Mouse (Mus musculus) embryonic facial prominence, embryonic 15.5 days (tissue): ENCODE data around the gene Trim24. TPM values are rescaled to one million over a fixed set of nuclear protein-coding genes. Genes with fewer than 3 reads are reported as not detected.

Source experiments
- ATAC-seq: fragments of 200-750 bp; cut with Nextera tagmentation; 2 replicates; pipeline ENCODE4 v1.8.0; 2017; ENCODE audit warnings: low read depth, moderate TSS enrichment; ENCODE audit not compliant: insufficient number of reproducible peaks, low FRiP score, low TSS enrichment
- H3K27ac ChIP-seq: fragments of 300-500 bp; sonication (generic); replicated peaks from 2 replicates; pipeline ENCODE4 v1.5.1; 2015; ENCODE audit warnings: mild to moderate bottlenecking, inconsistent platforms
- H3K27me3 ChIP-seq: fragments of 300-500 bp; sonication (generic); 2 replicates; pipeline ENCODE4 v1.6.1; 2015; ENCODE audit warnings: inconsistent platforms
- H3K36me3 ChIP-seq: fragments of 300-500 bp; sonication (generic); 2 replicates; pipeline ENCODE4 v1.6.1; 2015; ENCODE audit warnings: mild to moderate bottlenecking, inconsistent platforms
- H3K4me1 ChIP-seq: fragments of 300-500 bp; sonication (generic); 2 replicates; pipeline ENCODE4 v1.6.1; 2015; ENCODE audit warnings: inconsistent platforms
- H3K4me2 ChIP-seq: fragments of 300-500 bp; sonication (generic); replicated peaks from 2 replicates; pipeline ENCODE4 v1.6.1; 2015; ENCODE audit warnings: mild to moderate bottlenecking, inconsistent platforms
- H3K4me3 ChIP-seq: fragments of 300-500 bp; sonication (generic); replicated peaks from 2 replicates; pipeline ENCODE4 v1.5.1; 2015; ENCODE audit warnings: mild to moderate bottlenecking, inconsistent platforms
- H3K9ac ChIP-seq: fragments of 300-500 bp; sonication (generic); 2 replicates; pipeline ENCODE4 v1.6.1; 2015; ENCODE audit warnings: inconsistent platforms
- H3K9me3 ChIP-seq: fragments of 300-500 bp; sonication (generic); replicated peaks from 2 replicates; pipeline ENCODE4 v1.6.1; 2016; ENCODE audit warnings: inconsistent platforms
- WGBS: fragments of 180-500 bp; shearing (Covaris S2); methylation state at CpG from one replicate; pipeline ENCODE4 v1.1.7; 2015; 5-methylcytosine and 5-hydroxymethylcytosine counted together
- polyA plus RNA-seq: library from polyadenylated mRNA; unstranded; fragments of >200 nt; fragmentation: Nextera tagmentation; extraction: Ambion mirVana; gene quantifications from 2 replicates; pipeline ENCODE4 v1.2.1, GENCODE M21; 2015

Gene Trim24
- polyA plus RNA-seq, 1 experiment from 2014 or later, result 11.8 TPM

- H3K9ac ChIP-seq, result peak overlapping the region; percentile 94
- no peaks in the 10 kb centered on the region for H3K4me1 ChIP-seq
- peaks cover 26% of the 10 kb centered on the region for H3K36me3 ChIP-seq
- no peaks in the 10 kb centered on the region for H3K27me3 ChIP-seq
- H3K4me2 ChIP-seq, result peak overlapping the region; percentile 48
- H3K4me3 ChIP-seq, result peak overlapping the region; percentile 82
- peaks cover 32% of the 10 kb centered on the region for H3K9me3 ChIP-seq
- ATAC-seq, result peak; percentile 44
- WGBS, result under 1% methylated on average over 61 of the region's 70 CpGs
- peak overlapping the region; percentile 97 for H3K27ac ChIP-seq
Observed at GRCm38 (mm10) chr6:37871137-37871851, 683 bp downstream of the Trim24 start.

- Histone ChIP-seq H3K4me1 (no peaks in the 10 kb centered on the region), H3K9ac (no peak overlapping the region), H3K4me3 (no peak overlapping the region), H3K27ac (no peak overlapping the region), H3K4me2 (no peak overlapping the region), H3K36me3 (peaks cover 33% of the 10 kb centered on the region), H3K27me3 (no peaks in the 10 kb centered on the region), H3K9me3 (peaks cover 38% of the 10 kb centered on the region)
- WGBS, result 94% methylated on average over 1 of the region's 1 CpGs
- ATAC-seq, result no peak
Observed at GRCm38 (mm10) chr6:37872861-37873260, 2.2 kb downstream of the Trim24 start.

- H3K4me1 ChIP-seq, result no peaks in the 10 kb centered on the region
- peaks cover 38% of the 10 kb centered on the region for H3K9me3 ChIP-seq
- no peak overlapping the region for H3K4me2 ChIP-seq
- H3K27me3 ChIP-seq, result no peaks in the 10 kb centered on the region
- no peak for ATAC-seq
- H3K4me3 ChIP-seq, result no peak overlapping the region
- H3K9ac ChIP-seq, result no peak overlapping the region
- H3K36me3 ChIP-seq, result peaks cover 33% of the 10 kb centered on the region
- H3K27ac ChIP-seq, result no peak overlapping the region
Observed at GRCm38 (mm10) chr6:37873731-37874130, 3.1 kb downstream of the Trim24 start.

- H3K9ac ChIP-seq, result no peak overlapping the region
- no peaks in the 10 kb centered on the region for H3K27me3 ChIP-seq
- H3K9me3 ChIP-seq, result peaks cover 32% of the 10 kb centered on the region
- no peak overlapping the region for H3K27ac ChIP-seq
- no peak for ATAC-seq
- WGBS, result 95% methylated on average over 1 of the region's 1 CpGs
- peaks cover 41% of the 10 kb centered on the region for H3K36me3 ChIP-seq
- no peak overlapping the region for H3K4me2 ChIP-seq
- H3K4me3 ChIP-seq, result no peak overlapping the region
- no peaks in the 10 kb centered on the region for H3K4me1 ChIP-seq
Observed at GRCm38 (mm10) chr6:37878206-37878605, 7.6 kb downstream of the Trim24 start.

- Histone ChIP-seq H3K9me3 (peaks cover 11% of the 10 kb centered on the region), H3K27ac (no peak overlapping the region), H3K9ac (no peak overlapping the region), H3K4me2 (no peak overlapping the region), H3K27me3 (no peaks in the 10 kb centered on the region), H3K4me1 (no peaks in the 10 kb centered on the region), H3K4me3 (no peak overlapping the region), H3K36me3 (peaks cover 24% of the 10 kb centered on the region)
- 98% methylated on average over 3 of the region's 3 CpGs for WGBS
- ATAC-seq, result no peak
Observed at GRCm38 (mm10) chr6:37880586-37880985, 10.0 kb downstream of the Trim24 start.

GRCm38 (mm10) chr6:37893586-37893985 is 23.0 kb downstream of the Trim24 start:
- H3K4me2 ChIP-seq, result no peak overlapping the region
- ATAC-seq, result no peak
- H3K9me3 ChIP-seq, result no peaks in the 10 kb centered on the region
- H3K27ac ChIP-seq, result no peak overlapping the region
- 0 out of 2 replicates have a peak, but pooled peaks cover 7% of the 10 kb centered on the region for H3K4me1 ChIP-seq
- no peaks in the 10 kb centered on the region for H3K27me3 ChIP-seq
- 73% methylated on average over 2 of the region's 2 CpGs for WGBS
- H3K4me3 ChIP-seq, result no peak overlapping the region
- peaks cover 2% of the 10 kb centered on the region; the same call in 1 of the 2 replicates for H3K36me3 ChIP-seq
- no peak overlapping the region for H3K9ac ChIP-seq

- ATAC-seq, result peak; percentile 73; the same call in 1 of the 2 replicates
- 74% methylated on average over 5 of the region's 5 CpGs for whole genome bisulfite sequencing
- H3K9me3 ChIP-seq, result no peaks in the 10 kb centered on the region
Observed at GRCm38 (mm10) chr6:37895646-37896435, 25.2 kb downstream of the Trim24 start.

GRCm38 (mm10) chr6:37900221-37900620 is 29.6 kb downstream of the Trim24 start:
- Histone ChIP-seq H3K4me1 (0 out of 2 replicates have a peak, but pooled peaks cover 7% of the 10 kb centered on the region), H3K4me2 (no peak overlapping the region), H3K27me3 (no peaks in the 10 kb centered on the region), H3K36me3 (peaks cover 11% of the 10 kb centered on the region; the same call in 1 of the 2 replicates), H3K9ac (no peak overlapping the region), H3K4me3 (no peak overlapping the region), H3K27ac (no peak overlapping the region), H3K9me3 (no peaks in the 10 kb centered on the region)
- WGBS, result 97% methylated on average over 2 of the region's 2 CpGs
- no peak for ATAC-seq

More at GRCm38 (mm10) chr6:37895646-37896435, 25.2 kb downstream of the Trim24 start:
- peak overlapping the region; percentile 19 for H3K27ac ChIP-seq
- no peak overlapping the region for H3K4me2 ChIP-seq
- H3K4me3 ChIP-seq, result no peak overlapping the region
- no peak overlapping the region for H3K9ac ChIP-seq
- H3K4me1 ChIP-seq, result 0 out of 2 replicates have a peak, but pooled peaks cover 7% of the 10 kb centered on the region
- H3K36me3 ChIP-seq, result peaks cover 2% of the 10 kb centered on the region; the same call in 1 of the 2 replicates
- no peaks in the 10 kb centered on the region for H3K27me3 ChIP-seq

GRCm38 (mm10) chr6:37901791-37902190 is 31.2 kb downstream of the Trim24 start:
- peaks cover 27% of the 10 kb centered on the region for H3K36me3 ChIP-seq
- 85% methylated on average over 2 of the region's 2 CpGs for WGBS
- H3K27ac ChIP-seq, result no peak overlapping the region
- no peaks in the 10 kb centered on the region for H3K4me1 ChIP-seq
- no peak overlapping the region for H3K9ac ChIP-seq
- no peak overlapping the region for H3K4me3 ChIP-seq
- no peak for ATAC-seq
- H3K27me3 ChIP-seq, result no peaks in the 10 kb centered on the region
- no peak overlapping the region for H3K4me2 ChIP-seq
- no peaks in the 10 kb centered on the region for H3K9me3 ChIP-seq

- Histone ChIP-seq H3K4me2 (no peak overlapping the region), H3K36me3 (peaks cover 28% of the 10 kb centered on the region), H3K9ac (no peak overlapping the region), H3K4me1 (no peaks in the 10 kb centered on the region), H3K27me3 (no peaks in the 10 kb centered on the region), H3K27ac (no peak overlapping the region), H3K4me3 (no peak overlapping the region), H3K9me3 (no peaks in the 10 kb centered on the region)
- 79% methylated on average over 1 of the region's 1 CpGs for WGBS
- no peak for ATAC-seq
Observed at GRCm38 (mm10) chr6:37903810-37904209, 33.2 kb downstream of the Trim24 start.

GRCm38 (mm10) chr6:37913525-37913924 is 42.9 kb downstream of the Trim24 start:
- ATAC-seq, result no peak
- peaks cover 25% of the 10 kb centered on the region for H3K36me3 ChIP-seq
- no peak overlapping the region for H3K4me3 ChIP-seq
- WGBS, result 93% methylated on average over 2 of the region's 2 CpGs
- H3K27ac ChIP-seq, result no peak overlapping the region
- no peak overlapping the region for H3K4me2 ChIP-seq
- H3K4me1 ChIP-seq, result no peaks in the 10 kb centered on the region
- no peak overlapping the region for H3K9ac ChIP-seq
- H3K9me3 ChIP-seq, result no peaks in the 10 kb centered on the region
- no peaks in the 10 kb centered on the region for H3K27me3 ChIP-seq
